ENCODE assay signal across 9 mouse cellular contexts in the genomic region with DNA sequence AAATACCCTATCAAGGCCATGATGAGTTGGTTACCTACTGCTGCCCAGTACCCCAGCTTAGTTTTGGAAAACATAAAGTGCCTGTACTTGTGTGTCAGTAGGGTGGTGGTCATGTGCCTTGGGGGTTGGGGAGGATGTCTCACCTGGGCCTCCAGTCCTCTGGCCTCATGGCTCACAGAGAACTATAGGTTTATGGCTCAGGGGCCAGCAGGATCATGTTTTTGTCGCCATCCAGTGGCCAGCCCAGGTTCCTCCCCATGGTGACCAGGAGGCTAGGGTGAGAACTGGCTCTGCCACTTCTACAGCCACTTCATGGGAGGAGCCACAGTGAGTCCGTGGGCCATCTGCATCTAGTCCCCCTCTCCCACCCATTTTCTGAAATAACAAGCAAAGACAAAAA. TPM values are rescaled to one million over a fixed set of nuclear protein-coding genes. Genes with fewer than 3 reads are reported as not detected.
A peak's percentile ranks its signal among the peaks of the same experiment; 100 is the strongest.
DNase-seq lines count a peak whose midpoint lies in the region; ATAC-seq and TF ChIP-seq lines count a peak whose summit lies in the region.
"Had no signal": no experiment of that assay in that cellular context is flagged by ENCODE, and none has a peak within 500 bp of the region (broad histone marks: within the 10 kb centered on the region; RNA-seq: fewer than 3 reads in every experiment).

No protein-coding gene starts in this region.

- 17% methylated on average over 2 of the region's 2 CpGs for WGBS in kidney, adult 2 months
- WGBS in liver, embryonic 15.5 days (ENCODE audit: insufficient replicate concordance) = 16% methylated on average over 2 of the region's 2 CpGs
- 28% methylated on average over 2 of the region's 2 CpGs for WGBS in olfactory bulb, adult 2 months

- H3K27me3 ChIP-seq in kidney, adult 2 months (replicated peaks; ENCODE audit: control insufficient read depth, insufficient read depth, low read length) = no peaks in the 10 kb centered on the region
- H3K27me3 ChIP-seq in liver, embryonic 15.5 days = no peaks in the 10 kb centered on the region
- H3K27me3 ChIP-seq: limb, embryonic 12.5 days had no signal

- H3K4me1 ChIP-seq in kidney, adult 2 months (ENCODE audit: control insufficient read depth, insufficient read depth, low read length) = no peaks in the 10 kb centered on the region
- peaks cover 7% of the 10 kb centered on the region for H3K4me1 ChIP-seq in liver, embryonic 15.5 days (replicated peaks)
- H3K4me1 ChIP-seq in olfactory bulb, adult 2 months (ENCODE audit: control insufficient read depth, insufficient read depth, low read length) = peaks cover 53% of the 10 kb centered on the region
- H3K4me1 ChIP-seq: limb, embryonic 12.5 days had no signal

- no peak overlapping the region for H3K27ac ChIP-seq in kidney, adult 2 months (ENCODE audit: insufficient read depth, low read depth, low read length)
- no peak overlapping the region for H3K27ac ChIP-seq in liver, embryonic 15.5 days (replicated peaks)
- H3K27ac ChIP-seq in olfactory bulb, adult 2 months (ENCODE audit: insufficient read depth, low read depth, low read length) = peak overlapping the region; percentile 90
- H3K27ac ChIP-seq: limb, embryonic 12.5 days had no signal

- no peak overlapping the region for H3K4me2 ChIP-seq in liver, embryonic 15.5 days
- H3K4me2 ChIP-seq: limb, embryonic 12.5 days had no signal

- DNase-seq in left cerebral cortex, adult 18-20 months (ENCODE audit: low spot score in 2 of 2) = peak; percentile 47 to 56
- no peak for DNase-seq in left cerebral cortex, adult 11 months (ENCODE audit: low spot score)
- peak; percentile 60 for DNase-seq in brain, adult 2 months (ENCODE audit: low read depth, low spot score)
- peak; percentile 66 for DNase-seq in kidney, adult 2 months
- peak; percentile 62 to 73 for DNase-seq in urinary bladder, postnatal 36 days (ENCODE audit: low spot score in 2 of 2)

- TF ChIP-seq POLR2A in kidney, adult 2 months (IDR thresholded peaks at IDR 0.05; ENCODE audit: low read depth, low read length) = no peak
- TF ChIP-seq POLR2A in olfactory bulb, adult 2 months (IDR thresholded peaks at IDR 0.05; ENCODE audit: insufficient read depth, low read depth, low read length) = no peak

- no peak overlapping the region for H3K9ac ChIP-seq in liver, embryonic 15.5 days
- H3K9ac ChIP-seq: limb, embryonic 12.5 days had no signal

- no peaks in the 10 kb centered on the region for H3K36me3 ChIP-seq in kidney, adult 2 months (ENCODE audit: control insufficient read depth, insufficient read depth, low read length)
- H3K36me3 ChIP-seq in liver, embryonic 15.5 days (replicated peaks) = peaks cover 99% of the 10 kb centered on the region

- TF ChIP-seq CTCF in kidney, adult 2 months (conservative IDR thresholded peaks at IDR 0.05; ENCODE audit: insufficient read depth, insufficient read length, low read depth, low read length) = peak; percentile 76
- TF ChIP-seq CTCF in olfactory bulb, adult 2 months (IDR thresholded peaks at IDR 0.05; ENCODE audit: insufficient read depth, low read depth, low read length) = peak; percentile 65; the same call in 1 of the 2 replicates

- no peak overlapping the region for H3K4me3 ChIP-seq in kidney, adult 2 months (ENCODE audit: insufficient read depth, low read depth, low read length)
- no peak overlapping the region for H3K4me3 ChIP-seq in liver, embryonic 15.5 days (replicated peaks)
- H3K4me3 ChIP-seq in olfactory bulb, adult 2 months (ENCODE audit: insufficient read depth, low read depth, low read length) = no peak overlapping the region
- H3K4me3 ChIP-seq: limb, embryonic 12.5 days had no signal

- peak; percentile 62; the same call in 1 of the 2 replicates for ATAC-seq in frontal cortex, adult (ENCODE audit: low TSS enrichment)
- 0 out of 2 replicates have a peak, but pooled peaks have one; percentile 32 for ATAC-seq in liver, embryonic 15.5 days (ENCODE audit: insufficient read depth)

- no peaks in the 10 kb centered on the region for H3K9me3 ChIP-seq in liver, embryonic 15.5 days (replicated peaks)
- H3K9me3 ChIP-seq: limb, embryonic 12.5 days had no signal

RNA-seq across cellular contexts. Expression of a gene that starts 16.3 kb away (rescaled TPM):
- 1 to 10 TPM; 1.1 to 1.7 TPM for total RNA-seq in left cerebral cortex, adult 18-20 months (2021)
- polyA plus RNA-seq in kidney, adult 2 months (2012; rRNA removed) = 46.8 and 66.0 TPM in 2 replicates
- polyA plus RNA-seq in liver, embryonic 15.5 days (2015; fragmentation: Nextera tagmentation; extraction: Ambion mirVana) = 129 and 201 TPM in 2 replicates
- polyA plus RNA-seq in olfactory bulb, adult 2 months (2012; ENCODE audit: insufficient read depth, insufficient read length, low replicate concordance, missing spikeins) = not detected in 2 replicates

RNA-seq across cellular contexts. Expression of a gene that starts 31.6 kb away (rescaled TPM):
- 10 to 100 TPM; 24.7 to 26.6 TPM for total RNA-seq in left cerebral cortex, adult 18-20 months (2021)
- 1.5 and 1.6 TPM in 2 replicates for polyA plus RNA-seq in kidney, adult 2 months (2012; rRNA removed)
- 0.15 and 0.22 TPM in 2 replicates for polyA plus RNA-seq in liver, embryonic 15.5 days (2015; fragmentation: Nextera tagmentation; extraction: Ambion mirVana)
- not detected in 2 replicates for polyA plus RNA-seq in olfactory bulb, adult 2 months (2012; ENCODE audit: insufficient read depth, insufficient read length, low replicate concordance, missing spikeins)

Comparison
In these comparisons a context has a peak if more than half of its experiments do, and no peak if none do; other contexts are left out.
1. RNA of a gene that starts 16.3 kb away (polyA plus RNA-seq): 129 to 201 TPM in liver, embryonic 15.5 days and 46.8 to 66.0 TPM in kidney, adult 2 months; not detected in olfactory bulb, adult 2 months; every median in the first group is over 10 times any median in the second.